Mouse (Mus musculus) thymus, adult 2 months (tissue): ENCODE measurements around the gene Eif1.

ENCODE experiments used
- CTCF ChIP-seq: fragments of 200-500 bp; IDR thresholded peaks from 2 replicates; pipeline ENCODE4 v1.5.1; 2012; ENCODE audit warnings: mild to moderate bottlenecking, control low read depth, low read length, moderate library complexity, borderline replicate concordance; ENCODE audit not compliant: control insufficient read depth, poor library complexity, insufficient read depth; ENCODE audit errors: extremely low read depth
- POLR2A ChIP-seq: fragments of 200-500 bp; IDR thresholded peaks from 2 replicates; pipeline ENCODE4 v1.6.1; 2012; ENCODE audit warnings: mild to moderate bottlenecking, low read length, control low read depth, moderate library complexity; ENCODE audit not compliant: control insufficient read depth, poor library complexity, insufficient read depth; ENCODE audit errors: extremely low read depth

- TF ChIP-seq CTCF (no peak), POLR2A (no peak)
Measured at GRCm38 (mm10) chr11:100317826-100318380, 1.8 kb upstream of the Eif1 start.
